Mouse (Mus musculus) heart, adult 2 months (tissue): ENCODE data around the gene Pdpk1.

ENCODE experiments used
- CTCF ChIP-seq: fragments of 200-600 bp; IDR thresholded peaks from 2 replicates; pipeline ENCODE4 v1.8.1; 2022; ENCODE audit warnings: antibody characterized with exemption, mild to moderate bottlenecking, moderate library complexity
- EP300 ChIP-seq: fragments of 200-500 bp; IDR thresholded peaks from 2 replicates; pipeline ENCODE4 v1.6.1; 2011; ENCODE audit warnings: low read depth, low read length, control low read depth; ENCODE audit not compliant: insufficient read depth
- POLR2A ChIP-seq: fragments of 200-500 bp; IDR thresholded peaks from 2 replicates; pipeline ENCODE4 v1.6.1; 2011; ENCODE audit warnings: mild to moderate bottlenecking, low read depth, low read length, control low read depth; ENCODE audit not compliant: insufficient read depth

DNA sequence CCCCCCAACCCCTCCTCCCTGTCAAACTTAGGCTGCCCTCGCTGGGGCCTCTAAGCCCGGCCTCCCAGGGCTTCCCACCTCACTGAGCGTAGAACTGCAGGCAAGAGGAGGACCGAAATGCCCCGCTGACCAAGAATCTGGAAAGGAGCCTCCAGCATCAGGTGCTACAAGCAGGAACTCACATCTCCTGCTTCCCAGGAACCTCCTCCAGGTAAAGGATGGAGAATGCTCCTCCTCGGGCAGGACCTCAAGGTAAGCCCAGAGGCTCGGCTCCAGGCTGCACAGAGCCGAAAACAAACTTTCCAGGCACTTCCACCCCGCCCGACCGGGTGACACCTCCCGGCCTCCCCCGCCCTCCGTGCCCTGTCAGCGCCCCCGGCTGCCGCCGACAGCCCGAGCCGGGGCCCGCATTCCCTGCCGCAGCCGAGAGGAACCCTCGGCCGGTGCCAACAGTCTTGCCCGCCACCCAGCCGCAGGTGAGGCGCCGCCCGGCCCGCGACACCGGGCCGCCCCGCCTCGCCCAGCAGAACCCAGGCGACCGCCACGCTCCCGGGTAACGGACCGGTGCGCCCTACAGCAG is 9.8 kb downstream of the Pdpk1 start:
- TF ChIP-seq CTCF, result no peak
- TF ChIP-seq POLR2A, result no peak
- no peak for TF ChIP-seq EP300
